In genomic region chr19:57126950-57127349, GRCm38 (mm10) we compare ENCODE assay signal across 22 mouse cellular contexts.
DNase-seq lines count a peak whose midpoint lies in the region; ATAC-seq lines count a peak whose summit lies in the region.
"Had no signal": no experiment of that assay in that cellular context is flagged by ENCODE, and none has a peak within 500 bp of the region (broad histone marks: within the 10 kb centered on the region; RNA-seq: fewer than 3 reads in every experiment).

No protein-coding gene starts in this region.

- no peak overlapping the region for H3K9ac ChIP-seq in embryonic facial prominence, embryonic 14.5 days (ENCODE audit: low read depth, low read length)
- no peak overlapping the region for H3K9ac ChIP-seq in stomach, embryonic 15.5 days
- no peak overlapping the region for H3K9ac ChIP-seq in kidney, embryonic 16.5 days (replicated peaks; ENCODE audit: low read length)
- H3K9ac ChIP-seq in intestine, embryonic 15.5 days: no peak overlapping the region
- H3K9ac ChIP-seq: heart, embryonic 12.5 days; hindbrain, embryonic 14.5 days had no signal

- peak; percentile 64 for DNase-seq in heart, adult 11 months
- DNase-seq in heart, embryonic 10.5 days (ENCODE audit: low spot score): no peak
- DNase-seq in embryonic facial prominence, embryonic 14.5 days (ENCODE audit: low spot score): no peak
- DNase-seq in adrenal gland, postnatal 10 days: no peak
- DNase-seq: adrenal gland, adult 8-10 months; B cell, adult 2 months; cerebellum, adult 2 months; cerebellum, postnatal 10 days; gastrocnemius, postnatal 10 days; heart, adult 2 months had no signal

- no peak overlapping the region for H3K27ac ChIP-seq in heart, embryonic 10.5 days
- 0 out of 2 replicates have a peak overlapping the region, but pooled peaks have one; percentile 15 for H3K27ac ChIP-seq in brown adipose tissue, adult 24 weeks (replicated peaks; ENCODE audit: low read depth, low read length)
- H3K27ac ChIP-seq in embryonic facial prominence, embryonic 14.5 days (replicated peaks; ENCODE audit: low read depth, low read length): peak overlapping the region; percentile 44; the same call in 1 of the 2 replicates
- peak overlapping the region; percentile 12; the same call in 1 of the 2 replicates for H3K27ac ChIP-seq in stomach, embryonic 15.5 days
- H3K27ac ChIP-seq in kidney, embryonic 16.5 days (ENCODE audit: low read length): no peak overlapping the region
- no peak overlapping the region for H3K27ac ChIP-seq in intestine, embryonic 15.5 days
- H3K27ac ChIP-seq: forebrain, embryonic 10.5 days; heart, adult 2 months; hindbrain, embryonic 10.5 days; hindbrain, embryonic 14.5 days had no signal

- no peaks in the 10 kb centered on the region for H3K9me3 ChIP-seq in heart, embryonic 10.5 days
- H3K9me3 ChIP-seq in embryonic facial prominence, embryonic 14.5 days (ENCODE audit: control insufficient read depth, low read length): no peaks in the 10 kb centered on the region
- no peaks in the 10 kb centered on the region for H3K9me3 ChIP-seq in stomach, embryonic 15.5 days
- H3K9me3 ChIP-seq in kidney, embryonic 16.5 days (ENCODE audit: low read length): no peaks in the 10 kb centered on the region
- no peaks in the 10 kb centered on the region for H3K9me3 ChIP-seq in intestine, embryonic 15.5 days
- H3K9me3 ChIP-seq: forebrain, embryonic 10.5 days; G1E; heart, embryonic 12.5 days; hindbrain, embryonic 10.5 days had no signal

- peaks cover 46% of the 10 kb centered on the region for H3K36me3 ChIP-seq in heart, embryonic 10.5 days
- no peaks in the 10 kb centered on the region for H3K36me3 ChIP-seq in embryonic facial prominence, embryonic 14.5 days (ENCODE audit: control insufficient read depth, insufficient read depth, low read length)
- no peaks in the 10 kb centered on the region for H3K36me3 ChIP-seq in stomach, embryonic 15.5 days
- H3K36me3 ChIP-seq in kidney, embryonic 16.5 days (ENCODE audit: insufficient read depth, low read length): 0 out of 2 replicates have a peak, but pooled peaks cover 3% of the 10 kb centered on the region
- H3K36me3 ChIP-seq in intestine, embryonic 15.5 days: no peaks in the 10 kb centered on the region
- H3K36me3 ChIP-seq: forebrain, embryonic 10.5 days; G1E; hindbrain, embryonic 10.5 days had no signal

- no peaks in the 10 kb centered on the region; the same call in 1 of the 2 replicates for H3K27me3 ChIP-seq in heart, embryonic 10.5 days (ENCODE audit: insufficient read depth, poor library complexity, severe bottlenecking)
- no peaks in the 10 kb centered on the region for H3K27me3 ChIP-seq in embryonic facial prominence, embryonic 14.5 days (replicated peaks; ENCODE audit: control insufficient read depth, insufficient read depth, low read length)
- H3K27me3 ChIP-seq in stomach, embryonic 15.5 days (replicated peaks): no peaks in the 10 kb centered on the region
- H3K27me3 ChIP-seq in kidney, embryonic 16.5 days (ENCODE audit: insufficient read depth, low read length): no peaks in the 10 kb centered on the region
- no peaks in the 10 kb centered on the region for H3K27me3 ChIP-seq in intestine, embryonic 15.5 days (replicated peaks)
- H3K27me3 ChIP-seq: heart, embryonic 12.5 days had no signal

- no peak overlapping the region for H3K4me2 ChIP-seq in embryonic facial prominence, embryonic 14.5 days (ENCODE audit: low read depth, low read length)
- H3K4me2 ChIP-seq in stomach, embryonic 15.5 days: no peak overlapping the region
- H3K4me2 ChIP-seq in kidney, embryonic 16.5 days (replicated peaks; ENCODE audit: low read depth, low read length): no peak overlapping the region
- no peak overlapping the region for H3K4me2 ChIP-seq in intestine, embryonic 15.5 days (replicated peaks)
- H3K4me2 ChIP-seq: heart, embryonic 12.5 days; hindbrain, embryonic 14.5 days had no signal

- no peak for ATAC-seq in embryonic facial prominence, embryonic 14.5 days (ENCODE audit: low read depth)
- no peak for ATAC-seq in stomach, embryonic 15.5 days (ENCODE audit: insufficient read depth, low FRiP score, low read depth)
- no peak for ATAC-seq in kidney, embryonic 16.5 days (ENCODE audit: low FRiP score, low TSS enrichment)
- no peak for ATAC-seq in intestine, embryonic 15.5 days
- ATAC-seq: CD4-positive, CD25-positive, alpha-beta regulatory T cell, adult 4 months; forebrain, embryonic 14.5 days had no signal

- peaks cover 39% of the 10 kb centered on the region for H3K4me1 ChIP-seq in heart, embryonic 10.5 days
- peaks cover 7% of the 10 kb centered on the region for H3K4me1 ChIP-seq in brown adipose tissue, adult 24 weeks (ENCODE audit: control insufficient read depth, insufficient read depth, insufficient read length, low read length)
- peaks cover 5% of the 10 kb centered on the region; the same call in 1 of the 2 replicates for H3K4me1 ChIP-seq in embryonic facial prominence, embryonic 14.5 days (ENCODE audit: control insufficient read depth, insufficient read depth, low read length)
- H3K4me1 ChIP-seq in stomach, embryonic 15.5 days: 0 out of 2 replicates have a peak, but pooled peaks cover 3% of the 10 kb centered on the region
- H3K4me1 ChIP-seq in kidney, embryonic 16.5 days (ENCODE audit: insufficient read depth, low read length): peaks cover 18% of the 10 kb centered on the region
- H3K4me1 ChIP-seq in intestine, embryonic 15.5 days (replicated peaks): peaks cover 3% of the 10 kb centered on the region; the same call in 1 of the 2 replicates

- 40% methylated on average over 10 of the region's 10 CpGs for WGBS in heart, embryonic 10.5 days
- 40% methylated on average over 10 of the region's 10 CpGs for WGBS in embryonic facial prominence, embryonic 14.5 days
- 76% methylated on average over 10 of the region's 10 CpGs for WGBS in stomach, embryonic 15.5 days
- WGBS in kidney, embryonic 16.5 days: 71% methylated on average over 10 of the region's 10 CpGs
- 67% methylated on average over 10 of the region's 10 CpGs for WGBS in intestine, embryonic 15.5 days

- no peak overlapping the region for H3K4me3 ChIP-seq in heart, embryonic 10.5 days
- H3K4me3 ChIP-seq in brown adipose tissue, adult 24 weeks (ENCODE audit: insufficient read depth, low read depth, low read length): no peak overlapping the region
- H3K4me3 ChIP-seq in embryonic facial prominence, embryonic 14.5 days (ENCODE audit: low read depth, low read length): no peak overlapping the region
- no peak overlapping the region for H3K4me3 ChIP-seq in stomach, embryonic 15.5 days (replicated peaks)
- no peak overlapping the region for H3K4me3 ChIP-seq in kidney, embryonic 16.5 days (ENCODE audit: low read length)
- H3K4me3 ChIP-seq in intestine, embryonic 15.5 days (replicated peaks): no peak overlapping the region
- H3K4me3 ChIP-seq: erythroblast, embryonic 14.5 days; forebrain, embryonic 10.5 days; heart, adult 2 months; heart, embryonic 12.5 days; hindbrain, embryonic 10.5 days had no signal

Comparison
In these comparisons a context has a peak if more than half of its experiments do, and no peak if none do; other contexts are left out.
1. H3K27ac ChIP-seq: peak in brown adipose tissue, adult 24 weeks (single experiment), embryonic facial prominence, embryonic 14.5 days (single experiment) and stomach, embryonic 15.5 days (single experiment); none in heart, embryonic 10.5 days (single experiment), kidney, embryonic 16.5 days (single experiment) and intestine, embryonic 15.5 days (single experiment).